Mouse (Mus musculus) MEL (cell line): ENCODE measurements around the gene Tenm3.

Experiments
- CHD2 ChIP-seq: IDR thresholded peaks from 2 replicates; pipeline ENCODE4 v1.6.1; 2011; ENCODE audit warnings: low read length, improper control_type of control experiment
- EP300 ChIP-seq, 2 experiments: IDR thresholded peaks; 2 replicates each; pipeline ENCODE4 v1.6.1; 2011; ENCODE audit warnings: improper control_type of control experiment in 2 of 2, low read length in 2 of 2, low read depth in 1 of 2, mild to moderate bottlenecking in 1 of 2
- GABPA ChIP-seq: IDR thresholded peaks from 2 replicates; pipeline ENCODE4 v1.6.1; 2012; ENCODE audit warnings: low read depth, mild to moderate bottlenecking, inconsistent platforms, low read length, improper control_type of control experiment, moderate library complexity
- JUND ChIP-seq: IDR thresholded peaks from 2 replicates; pipeline ENCODE4 v1.6.1; 2011; ENCODE audit warnings: low read depth, mild to moderate bottlenecking, improper control_type of control experiment, low read length

GRCm38 (mm10) chr8:48670387-48670786, 173.4 kb downstream of the Tenm3 start:
- no peak for TF ChIP-seq JUND
- no peak for TF ChIP-seq EP300 (IDR thresholded peaks at IDR 0.05; ENCODE audit: low read depth in 1 of 2, low read length in 2 of 2)
- TF ChIP-seq CHD2: no peak
- no peak for TF ChIP-seq GABPA
